Mouse (Mus musculus) ovary, postnatal 14 days (tissue): Measurements from ENCODE around the gene Vmo1.
"Not testable (repeated sequence)": the region's sequence is repeated elsewhere in the genome, so short reads cannot be mapped to it uniquely, and the experiment has no call there.

Experiments used
- DNase-seq: peaks from one replicate; pipeline ENCODE4 v3.0.0; 2022; ENCODE audit warnings: low spot score

Gene Vmo1

GRCm38 (mm10) chr11:70514288-70514687, at the start of gene Vmo1:
Vmo1 (minus strand) TSS chr11:70514616.
- DNase-seq = no peak

GRCm38 (mm10) chr11:70563470-70564275, 49.3 kb upstream of the Vmo1 start:
- DNase-seq = no peak

GRCm38 (mm10) chr11:70562995-70563469, 48.6 kb upstream of the Vmo1 start:
- DNase-seq = no peak

GRCm38 (mm10) chr11:70562287-70562994, 48.0 kb upstream of the Vmo1 start, which contains the start of gene Mink1:
Mink1 (plus strand) TSS chr11:70562881.
- DNase-seq = peak; percentile 82

GRCm38 (mm10) chr11:70561937-70562286, 47.5 kb upstream of the Vmo1 start:
- no peak for DNase-seq

- DNase-seq = no peak
These were observed 43.1 kb upstream of the Vmo1 start for GRCm38 (mm10) chr11:70557545-70557944.

- DNase-seq = no peak
These were observed 39.5 kb upstream of the Vmo1 start for GRCm38 (mm10) chr11:70553940-70554339.

GRCm38 (mm10) chr11:70551526-70551925, 37.1 kb upstream of the Vmo1 start:
- no peak for DNase-seq

- DNase-seq = no peak
These were observed 30.1 kb upstream of the Vmo1 start for GRCm38 (mm10) chr11:70544496-70544895.

GRCm38 (mm10) chr11:70541415-70541814, 27.0 kb upstream of the Vmo1 start:
- no peak for DNase-seq

- DNase-seq = no peak
These were observed 26.5 kb upstream of the Vmo1 start for GRCm38 (mm10) chr11:70540928-70541327.

GRCm38 (mm10) chr11:70539877-70540587, 25.6 kb upstream of the Vmo1 start, which contains the start of gene Pld2:
Pld2 (plus strand) TSS chr11:70540064.
- DNase-seq = peak; percentile 79

GRCm38 (mm10) chr11:70539423-70539822, 25.0 kb upstream of the Vmo1 start:
- DNase-seq = no peak

- DNase-seq = no peak
These were observed 18.4 kb upstream of the Vmo1 start, which contains the start of gene Gm40193 for GRCm38 (mm10) chr11:70532839-70533238. Gm40193 (minus strand) TSS chr11:70532939.

- DNase-seq = not testable (repeated sequence)
These were observed 16.6 kb upstream of the Vmo1 start for GRCm38 (mm10) chr11:70531065-70531464.

GRCm38 (mm10) chr11:70528610-70529009, 14.2 kb upstream of the Vmo1 start:
- no peak for DNase-seq

- no peak for DNase-seq
These were observed 11.8 kb upstream of the Vmo1 start for GRCm38 (mm10) chr11:70526211-70526610.

- DNase-seq = no peak
These were observed 11.3 kb upstream of the Vmo1 start for GRCm38 (mm10) chr11:70525726-70526125.

GRCm38 (mm10) chr11:70525184-70525678, 10.8 kb upstream of the Vmo1 start, which contains the start of gene Psmb6:
Psmb6 (plus strand) TSS chr11:70525367.
- peak; percentile 74 for DNase-seq

GRCm38 (mm10) chr11:70524782-70525181, 10.4 kb upstream of the Vmo1 start:
- no peak for DNase-seq

GRCm38 (mm10) chr11:70523306-70523989, 9.0 kb upstream of the Vmo1 start:
- not testable (repeated sequence) for DNase-seq
